Mouse (Mus musculus) liver, embryonic 12.5 days (tissue): Measurements from ENCODE around the gene Tmem171. TPM values are rescaled to one million over a fixed set of nuclear protein-coding genes. Genes with fewer than 3 reads are reported as not detected.

Experiments
- ATAC-seq: fragments of 200-750 bp; cut with Nextera tagmentation; 2 replicates; pipeline ENCODE4 v1.8.0; 2017; ENCODE audit warnings: moderate number of reproducible peaks, mild to moderate bottlenecking, moderate library complexity
- H3K27ac ChIP-seq: fragments of 300-500 bp; sonication (generic); 2 replicates; pipeline ENCODE4 v1.5.1; 2016; ENCODE audit warnings: mild to moderate bottlenecking
- H3K27me3 ChIP-seq: fragments of 300-500 bp; sonication (generic); replicated peaks from 2 replicates; pipeline ENCODE4 v1.6.1; 2016; ENCODE audit warnings: mild to moderate bottlenecking, moderate library complexity
- H3K36me3 ChIP-seq: fragments of 300-500 bp; sonication (generic); 2 replicates; pipeline ENCODE4 v1.6.1; 2016; ENCODE audit warnings: mild to moderate bottlenecking, moderate library complexity
- H3K4me1 ChIP-seq: fragments of 300-500 bp; sonication (generic); 2 replicates; pipeline ENCODE4 v1.6.1; 2016
- H3K4me2 ChIP-seq: fragments of 300-500 bp; sonication (generic); 2 replicates; pipeline ENCODE4 v1.6.1; 2016; ENCODE audit warnings: mild to moderate bottlenecking, moderate library complexity
- H3K4me3 ChIP-seq: fragments of 300-500 bp; sonication (generic); 2 replicates; pipeline ENCODE4 v1.5.1; 2016; ENCODE audit warnings: mild to moderate bottlenecking, moderate library complexity
- H3K9ac ChIP-seq: fragments of 300-500 bp; sonication (generic); 2 replicates; pipeline ENCODE4 v1.6.1; 2016; ENCODE audit warnings: mild to moderate bottlenecking, moderate library complexity
- H3K9me3 ChIP-seq: fragments of 300-500 bp; sonication (generic); replicated peaks from 2 replicates; pipeline ENCODE4 v1.6.1; 2016; ENCODE audit warnings: mild to moderate bottlenecking, moderate library complexity
- WGBS: fragments of 180-500 bp; shearing (Covaris S2); methylation state at CpG from one replicate; pipeline ENCODE4 v1.1.7; 2016; ENCODE audit not compliant: insufficient replicate concordance; 5-methylcytosine and 5-hydroxymethylcytosine counted together
- polyA plus RNA-seq: library from polyadenylated mRNA; unstranded; fragments of >200 nt; fragmentation: Nextera tagmentation; extraction: Ambion mirVana; gene quantifications from 2 replicates; pipeline ENCODE4 v1.2.1, GENCODE M21; 2016

Gene Tmem171
- polyA plus RNA-seq, 1 experiment from 2014 or later: not detected

GRCm38 (mm10) chr13:98710236-98710635 is 15.6 kb upstream of the Tmem171 start:
- H3K9ac ChIP-seq: no peak overlapping the region
- 68% methylated on average over 8 of the region's 8 CpGs for WGBS
- no peaks in the 10 kb centered on the region for H3K27me3 ChIP-seq
- no peaks in the 10 kb centered on the region for H3K4me1 ChIP-seq
- H3K4me2 ChIP-seq: no peak overlapping the region
- H3K4me3 ChIP-seq: no peak overlapping the region
- H3K27ac ChIP-seq: no peak overlapping the region
- no peaks in the 10 kb centered on the region for H3K36me3 ChIP-seq
- ATAC-seq: no peak
- no peaks in the 10 kb centered on the region for H3K9me3 ChIP-seq

GRCm38 (mm10) chr13:98705501-98705900 is 10.9 kb upstream of the Tmem171 start:
- no peak for ATAC-seq
- Histone ChIP-seq H3K27me3 (no peaks in the 10 kb centered on the region), H3K36me3 (no peaks in the 10 kb centered on the region), H3K4me1 (no peaks in the 10 kb centered on the region), H3K27ac (no peak overlapping the region), H3K4me3 (no peak overlapping the region), H3K9ac (no peak overlapping the region), H3K9me3 (no peaks in the 10 kb centered on the region), H3K4me2 (no peak overlapping the region)
- 57% methylated on average over 4 of the region's 4 CpGs for WGBS

- Histone ChIP-seq H3K9me3 (no peaks in the 10 kb centered on the region), H3K27me3 (0 out of 2 replicates have a peak, but pooled peaks cover 7% of the 10 kb centered on the region), H3K9ac (no peak overlapping the region), H3K27ac (no peak overlapping the region), H3K4me2 (no peak overlapping the region), H3K4me1 (no peaks in the 10 kb centered on the region), H3K4me3 (no peak overlapping the region), H3K36me3 (no peaks in the 10 kb centered on the region)
- WGBS: 74% methylated on average over 8 of the region's 8 CpGs
- no peak for ATAC-seq
Measured at GRCm38 (mm10) chr13:98703786-98704185, 9.2 kb upstream of the Tmem171 start.

GRCm38 (mm10) chr13:98702361-98702760 is 7.7 kb upstream of the Tmem171 start:
- Histone ChIP-seq H3K36me3 (no peaks in the 10 kb centered on the region), H3K4me2 (no peak overlapping the region), H3K9me3 (no peaks in the 10 kb centered on the region), H3K27me3 (peaks cover 7% of the 10 kb centered on the region; the same call in 1 of the 2 replicates), H3K4me1 (no peaks in the 10 kb centered on the region), H3K4me3 (no peak overlapping the region), H3K27ac (no peak overlapping the region), H3K9ac (no peak overlapping the region)
- WGBS: 72% methylated on average over 8 of the region's 8 CpGs
- ATAC-seq: no peak

GRCm38 (mm10) chr13:98701309-98701675 is 6.7 kb upstream of the Tmem171 start:
- ATAC-seq: no peak
- no peaks in the 10 kb centered on the region for H3K9me3 ChIP-seq
- H3K4me2 ChIP-seq: no peak overlapping the region
- H3K27ac ChIP-seq: no peak overlapping the region
- 72% methylated on average over 5 of the region's 5 CpGs for WGBS
- H3K36me3 ChIP-seq: no peaks in the 10 kb centered on the region
- no peak overlapping the region for H3K4me3 ChIP-seq
- no peaks in the 10 kb centered on the region for H3K4me1 ChIP-seq
- H3K27me3 ChIP-seq: peaks cover 15% of the 10 kb centered on the region
- no peak overlapping the region for H3K9ac ChIP-seq

GRCm38 (mm10) chr13:98700661-98701308 is 6.2 kb upstream of the Tmem171 start:
- Histone ChIP-seq H3K9me3 (no peaks in the 10 kb centered on the region), H3K36me3 (no peaks in the 10 kb centered on the region), H3K4me2 (no peak overlapping the region), H3K9ac (no peak overlapping the region), H3K4me1 (no peaks in the 10 kb centered on the region), H3K27me3 (peaks cover 20% of the 10 kb centered on the region), H3K4me3 (no peak overlapping the region), H3K27ac (no peak overlapping the region)
- ATAC-seq: no peak
- WGBS: 59% methylated on average over 10 of the region's 10 CpGs

- no peak overlapping the region for H3K4me3 ChIP-seq
- H3K27me3 ChIP-seq: peaks cover 28% of the 10 kb centered on the region
- no peaks in the 10 kb centered on the region for H3K9me3 ChIP-seq
- no peak overlapping the region for H3K4me2 ChIP-seq
- no peak for ATAC-seq
- no peaks in the 10 kb centered on the region for H3K4me1 ChIP-seq
- no peak overlapping the region for H3K27ac ChIP-seq
- WGBS: 62% methylated on average over 5 of the region's 5 CpGs
- H3K9ac ChIP-seq: no peak overlapping the region
- no peaks in the 10 kb centered on the region for H3K36me3 ChIP-seq
Measured at GRCm38 (mm10) chr13:98699982-98700540, 5.4 kb upstream of the Tmem171 start.

GRCm38 (mm10) chr13:98699051-98699744 is 4.6 kb upstream of the Tmem171 start:
- ATAC-seq: no peak
- 57% methylated on average over 14 of the region's 14 CpGs for WGBS
- H3K27ac ChIP-seq: no peak overlapping the region

GRCm38 (mm10) chr13:98696716-98697115 is 2.1 kb upstream of the Tmem171 start:
- Histone ChIP-seq H3K4me1 (no peaks in the 10 kb centered on the region), H3K4me2 (no peak overlapping the region), H3K27me3 (peaks cover 52% of the 10 kb centered on the region), H3K9ac (no peak overlapping the region), H3K27ac (no peak overlapping the region), H3K36me3 (no peaks in the 10 kb centered on the region), H3K4me3 (no peak overlapping the region), H3K9me3 (no peaks in the 10 kb centered on the region)
- WGBS: 75% methylated on average over 3 of the region's 3 CpGs
- ATAC-seq: no peak

More at GRCm38 (mm10) chr13:98699051-98699744, 4.6 kb upstream of the Tmem171 start:
- H3K4me3 ChIP-seq: no peak overlapping the region
- H3K4me2 ChIP-seq: no peak overlapping the region
- H3K9ac ChIP-seq: no peak overlapping the region
- H3K27me3 ChIP-seq: peaks cover 36% of the 10 kb centered on the region
- no peaks in the 10 kb centered on the region for H3K9me3 ChIP-seq
- H3K4me1 ChIP-seq: no peaks in the 10 kb centered on the region
- no peaks in the 10 kb centered on the region for H3K36me3 ChIP-seq

GRCm38 (mm10) chr13:98695546-98695945 is 912 bp upstream of the Tmem171 start:
- no peaks in the 10 kb centered on the region for H3K9me3 ChIP-seq
- H3K4me2 ChIP-seq: no peak overlapping the region
- H3K36me3 ChIP-seq: no peaks in the 10 kb centered on the region
- H3K27me3 ChIP-seq: peaks cover 56% of the 10 kb centered on the region
- no peak overlapping the region for H3K4me3 ChIP-seq
- no peak overlapping the region for H3K9ac ChIP-seq
- no peaks in the 10 kb centered on the region for H3K4me1 ChIP-seq
- 36% methylated on average over 2 of the region's 2 CpGs for WGBS
- no peak overlapping the region for H3K27ac ChIP-seq
- no peak for ATAC-seq

- Histone ChIP-seq H3K4me3 (no peak overlapping the region), H3K27ac (no peak overlapping the region), H3K27me3 (peaks cover 49% of the 10 kb centered on the region), H3K9me3 (no peaks in the 10 kb centered on the region), H3K9ac (no peak overlapping the region), H3K4me2 (no peak overlapping the region), H3K36me3 (no peaks in the 10 kb centered on the region), H3K4me1 (no peaks in the 10 kb centered on the region)
- ATAC-seq: no peak
- WGBS: 68% methylated on average over 11 of the region's 11 CpGs
Measured at GRCm38 (mm10) chr13:98693316-98693715, 1.3 kb downstream of the Tmem171 start.

- WGBS: 77% methylated on average over 13 of the region's 13 CpGs
- no peak overlapping the region for H3K9ac ChIP-seq
- H3K27me3 ChIP-seq: peaks cover 49% of the 10 kb centered on the region
- no peak overlapping the region for H3K27ac ChIP-seq
- no peaks in the 10 kb centered on the region for H3K4me1 ChIP-seq
- H3K4me2 ChIP-seq: no peak overlapping the region
- no peak for ATAC-seq
- H3K9me3 ChIP-seq: no peaks in the 10 kb centered on the region
- no peaks in the 10 kb centered on the region for H3K36me3 ChIP-seq
- no peak overlapping the region for H3K4me3 ChIP-seq
Measured at GRCm38 (mm10) chr13:98691956-98692515, 2.6 kb downstream of the Tmem171 start.
